Mouse (Mus musculus) liver, adult 2 months (tissue): Measurements from ENCODE around the gene Prickle1.

ENCODE experiments used
- CTCF ChIP-seq: fragments of 200-500 bp; IDR thresholded peaks from 2 replicates; pipeline ENCODE4 v1.5.1; 2011; ENCODE audit warnings: low read depth, low read length, control low read depth
- POLR2A ChIP-seq: fragments of 200-500 bp; IDR thresholded peaks from 2 replicates; pipeline ENCODE4 v1.6.1; 2011; ENCODE audit warnings: low read length, control low read depth; ENCODE audit not compliant: insufficient read depth; ENCODE audit errors: extremely low read depth

DNA sequence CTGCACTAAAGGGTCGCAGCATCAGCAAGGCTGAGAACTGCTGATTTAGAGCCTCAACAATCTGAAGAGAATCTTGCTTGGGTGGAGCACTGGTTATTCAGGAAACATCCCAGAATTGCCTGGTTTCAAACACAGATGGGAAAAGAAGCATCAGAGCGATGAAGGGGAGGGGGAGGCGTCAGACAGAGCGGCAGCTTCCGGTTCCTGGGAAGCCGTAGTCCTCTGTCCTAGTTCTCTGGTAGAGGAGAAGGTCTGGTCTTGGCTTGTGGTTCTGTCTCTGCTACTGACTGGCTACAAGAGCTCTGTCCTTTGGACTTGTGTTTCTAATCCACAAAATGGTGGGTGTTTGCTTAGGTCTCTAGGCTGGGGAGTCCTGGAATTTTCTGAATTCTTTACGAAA, 57.9 kb downstream of the Prickle1 start:
- no peak for TF ChIP-seq POLR2A
- no peak for TF ChIP-seq CTCF
